Mouse (Mus musculus): Measurements from ENCODE around the gene Gm9958. TPM values are rescaled to one million over a fixed set of nuclear protein-coding genes. Genes with fewer than 3 reads are reported as not detected.

The Gm9958 gene
- 5.3 and 5.8 TPM in 2 replicates for polyA plus RNA-seq (2015; fragmentation: Nextera tagmentation; extraction: Ambion mirVana)

- H3K4me3 ChIP-seq (ENCODE audit: low read depth, low read length): peak within 1 kb of the TSS; percentile 96
- no peak for TF ChIP-seq EP300 (IDR thresholded peaks at IDR 0.05)
- TF ChIP-seq CTCF (IDR thresholded peaks at IDR 0.05): no peak
- peak within 1 kb of the TSS; percentile 83 for H3K4me2 ChIP-seq (replicated peaks; ENCODE audit: low read depth, low read length)
- peak within 1 kb of the TSS; percentile 100 for H3K27ac ChIP-seq (ENCODE audit: low read length)
- H3K36me3 ChIP-seq (ENCODE audit: insufficient read depth, low read length): no peaks in the 10 kb centered on the region
- no peak for ATAC-seq
- peaks cover 6% of the 10 kb centered on the region; the same call in 1 of the 2 replicates for H3K4me1 ChIP-seq (ENCODE audit: insufficient read depth, low read depth, low read length)
- no peaks in the 10 kb centered on the region for H3K27me3 ChIP-seq (replicated peaks; ENCODE audit: insufficient read depth, low read length)
- H3K9ac ChIP-seq (replicated peaks; ENCODE audit: low read depth): peak within 1 kb of the TSS; percentile 88
- no peaks in the 10 kb centered on the region for H3K9me3 ChIP-seq (ENCODE audit: low read length)
- DNase-seq (ENCODE audit: low spot score): peak; percentile 34
- WGBS: 2% methylated on average over 7 of the region's 7 CpGs
These were observed at the start of gene Gm9958 for GRCm38 (mm10) chr5:90367067-90367303. TSS of gene Gm9958 (plus strand) at chr5:90367204.

- Histone ChIP-seq H3K4me1 (ENCODE audit: insufficient read depth, low read depth, low read length) (peaks cover 4% of the 10 kb centered on the region; the same call in 1 of the 2 replicates), H3K27me3 (replicated peaks; ENCODE audit: insufficient read depth, low read length) (no peaks in the 10 kb centered on the region), H3K36me3 (ENCODE audit: insufficient read depth, low read length) (no peaks in the 10 kb centered on the region), H3K4me2 (replicated peaks; ENCODE audit: low read depth, low read length) (no peak overlapping the region), H3K9me3 (ENCODE audit: low read length) (no peaks in the 10 kb centered on the region), H3K4me3 (ENCODE audit: low read depth, low read length) (no peak overlapping the region), H3K9ac (replicated peaks; ENCODE audit: low read depth) (no peak overlapping the region), H3K27ac (ENCODE audit: low read length) (no peak overlapping the region)
- DNase-seq (ENCODE audit: low spot score): peak; percentile 48
- WGBS: 27% methylated on average over 1 of the region's 1 CpGs
- TF ChIP-seq EP300 (IDR thresholded peaks at IDR 0.05) (no peak), CTCF (IDR thresholded peaks at IDR 0.05) (no peak)
- ATAC-seq: peak; percentile 74
These were observed 35.9 kb upstream of the Gm9958 start for GRCm38 (mm10) chr5:90331071-90331470.

- Histone ChIP-seq H3K9me3 (ENCODE audit: low read length) (no peaks in the 10 kb centered on the region), H3K9ac (replicated peaks; ENCODE audit: low read depth) (no peak overlapping the region), H3K4me1 (ENCODE audit: insufficient read depth, low read depth, low read length) (peaks cover 4% of the 10 kb centered on the region; the same call in 1 of the 2 replicates), H3K4me2 (replicated peaks; ENCODE audit: low read depth, low read length) (no peak overlapping the region), H3K36me3 (ENCODE audit: insufficient read depth, low read length) (no peaks in the 10 kb centered on the region), H3K27ac (ENCODE audit: low read length) (no peak overlapping the region), H3K4me3 (ENCODE audit: low read depth, low read length) (no peak overlapping the region), H3K27me3 (replicated peaks; ENCODE audit: insufficient read depth, low read length) (no peaks in the 10 kb centered on the region)
- TF ChIP-seq EP300 (IDR thresholded peaks at IDR 0.05) (no peak), CTCF (IDR thresholded peaks at IDR 0.05) (no peak)
- WGBS: 92% methylated on average over 2 of the region's 2 CpGs
- ATAC-seq (no peak), DNase-seq (ENCODE audit: low spot score) (no peak)
These were observed 34.5 kb upstream of the Gm9958 start for GRCm38 (mm10) chr5:90332478-90332877.

- Histone ChIP-seq H3K9me3 (ENCODE audit: low read length) (no peaks in the 10 kb centered on the region), H3K36me3 (ENCODE audit: insufficient read depth, low read length) (no peaks in the 10 kb centered on the region), H3K27ac (ENCODE audit: low read length) (no peak overlapping the region), H3K4me1 (ENCODE audit: insufficient read depth, low read depth, low read length) (peaks cover 10% of the 10 kb centered on the region; the same call in 1 of the 2 replicates), H3K4me2 (replicated peaks; ENCODE audit: low read depth, low read length) (no peak overlapping the region), H3K27me3 (replicated peaks; ENCODE audit: insufficient read depth, low read length) (no peaks in the 10 kb centered on the region), H3K4me3 (ENCODE audit: low read depth, low read length) (no peak overlapping the region), H3K9ac (replicated peaks; ENCODE audit: low read depth) (no peak overlapping the region)
- ATAC-seq (no peak), DNase-seq (ENCODE audit: low spot score) (no peak)
- TF ChIP-seq EP300 (IDR thresholded peaks at IDR 0.05): no peak
- no peak for TF ChIP-seq CTCF (IDR thresholded peaks at IDR 0.05)
- 77% methylated on average over 7 of the region's 7 CpGs for WGBS
These were observed 28.6 kb upstream of the Gm9958 start for GRCm38 (mm10) chr5:90338177-90339091.

- H3K4me1 ChIP-seq (ENCODE audit: insufficient read depth, low read depth, low read length): peaks cover 10% of the 10 kb centered on the region; the same call in 1 of the 2 replicates
- H3K27me3 ChIP-seq (replicated peaks; ENCODE audit: insufficient read depth, low read length): no peaks in the 10 kb centered on the region
- peak overlapping the region; percentile 23; the same call in 1 of the 2 replicates for H3K4me2 ChIP-seq (replicated peaks; ENCODE audit: low read depth, low read length)
- DNase-seq (ENCODE audit: low spot score): peak; percentile 86
- 28% methylated on average over 5 of the region's 5 CpGs for WGBS
- peak overlapping the region; percentile 19; the same call in 1 of the 2 replicates for H3K4me3 ChIP-seq (ENCODE audit: low read depth, low read length)
- H3K9ac ChIP-seq (replicated peaks; ENCODE audit: low read depth): no peak overlapping the region
- H3K27ac ChIP-seq (ENCODE audit: low read length): peak overlapping the region; percentile 43; the same call in 1 of the 2 replicates
- no peaks in the 10 kb centered on the region for H3K9me3 ChIP-seq (ENCODE audit: low read length)
- ATAC-seq: peak; percentile 96
- TF ChIP-seq EP300 (IDR thresholded peaks at IDR 0.05) (no peak; the same call in none of the 2 replicates), CTCF (IDR thresholded peaks at IDR 0.05) (no peak)
- no peaks in the 10 kb centered on the region for H3K36me3 ChIP-seq (ENCODE audit: insufficient read depth, low read length)
These were observed 27.7 kb upstream of the Gm9958 start for GRCm38 (mm10) chr5:90339129-90339952.

GRCm38 (mm10) chr5:90339953-90340343, 27.1 kb upstream of the Gm9958 start:
- H3K4me3 ChIP-seq (ENCODE audit: low read depth, low read length): no peak overlapping the region
- ATAC-seq (no peak), DNase-seq (ENCODE audit: low spot score) (no peak)
- peaks cover 10% of the 10 kb centered on the region; the same call in 1 of the 2 replicates for H3K4me1 ChIP-seq (ENCODE audit: insufficient read depth, low read depth, low read length)
- H3K27ac ChIP-seq (ENCODE audit: low read length): no peak overlapping the region
- TF ChIP-seq EP300 (IDR thresholded peaks at IDR 0.05): no peak; the same call in 1 of the 2 replicates
- TF ChIP-seq CTCF (IDR thresholded peaks at IDR 0.05): no peak
- H3K27me3 ChIP-seq (replicated peaks; ENCODE audit: insufficient read depth, low read length): no peaks in the 10 kb centered on the region
- no peak overlapping the region for H3K9ac ChIP-seq (replicated peaks; ENCODE audit: low read depth)
- 94% methylated on average over 1 of the region's 1 CpGs for WGBS
- no peaks in the 10 kb centered on the region for H3K9me3 ChIP-seq (ENCODE audit: low read length)
- no peak overlapping the region for H3K4me2 ChIP-seq (replicated peaks; ENCODE audit: low read depth, low read length)
- no peaks in the 10 kb centered on the region for H3K36me3 ChIP-seq (ENCODE audit: insufficient read depth, low read length)

Measured in lung, postnatal 0 days (tissue).